Mouse (Mus musculus) hindbrain, postnatal 0 days (tissue): ENCODE results near the gene Smc6. TPM values are rescaled to one million over a fixed set of nuclear protein-coding genes. Genes with fewer than 3 reads are reported as not detected.

Experiments
- ATAC-seq: fragments of 200-750 bp; cut with Nextera tagmentation; 2 replicates; pipeline ENCODE4 v1.8.0; 2017; ENCODE audit warnings: mild to moderate bottlenecking, moderate TSS enrichment, moderate library complexity
- DNase-seq: peaks from one replicate; pipeline ENCODE4 v3.0.0-alpha.2; 2015; ENCODE audit warnings: low spot score
- H3K27ac ChIP-seq: fragments of 300-500 bp; sonication (generic); 2 replicates; pipeline ENCODE4 v1.5.1; 2014; ENCODE audit warnings: mild to moderate bottlenecking
- H3K27me3 ChIP-seq: fragments of 300-500 bp; sonication (generic); 2 replicates; pipeline ENCODE4 v1.6.1; 2014; ENCODE audit warnings: low read length, mixed read lengths; ENCODE audit not compliant: insufficient read depth
- H3K36me3 ChIP-seq: fragments of 300-500 bp; sonication (generic); 2 replicates; pipeline ENCODE4 v1.6.1; 2014; ENCODE audit warnings: low read length, mixed read lengths; ENCODE audit not compliant: insufficient read depth
- H3K4me1 ChIP-seq: fragments of 300-500 bp; sonication (generic); 2 replicates; pipeline ENCODE4 v1.6.1; 2014; ENCODE audit warnings: antibody characterized with exemption, low read length, mixed read lengths; ENCODE audit not compliant: insufficient read depth
- H3K4me2 ChIP-seq: fragments of 300-500 bp; sonication (generic); 2 replicates; pipeline ENCODE4 v1.6.1; 2014; ENCODE audit warnings: low read depth, mild to moderate bottlenecking, low read length, moderate library complexity, mixed read lengths
- H3K4me3 ChIP-seq: fragments of 300-500 bp; sonication (generic); 2 replicates; pipeline ENCODE4 v1.5.1; 2014; ENCODE audit warnings: low read length
- H3K9ac ChIP-seq: fragments of 300-500 bp; sonication (generic); replicated peaks from 2 replicates; pipeline ENCODE4 v1.6.1; 2014; ENCODE audit warnings: mild to moderate bottlenecking, low read length, moderate library complexity, mixed read lengths
- H3K9me3 ChIP-seq: fragments of 300-500 bp; sonication (generic); 2 replicates; pipeline ENCODE4 v1.6.1; 2016; ENCODE audit warnings: low read length, mixed read lengths
- CTCF ChIP-seq: IDR thresholded peaks from 2 replicates; pipeline ENCODE4 v1.5.1; 2016; ENCODE audit warnings: antibody characterized with exemption, control low read depth, low read depth
- WGBS: fragments of 180-500 bp; shearing (Covaris S2); extraction: QIAGEN DNeasy Blood & Tissue Kit; methylation state at CpG from one replicate; pipeline ENCODE4 v1.1.7; 2014; 5-methylcytosine and 5-hydroxymethylcytosine counted together
- polyA plus RNA-seq: library from polyadenylated mRNA; unstranded; fragments of >200 nt; fragmentation: Nextera tagmentation; extraction: Ambion mirVana; gene quantifications from 2 replicates; pipeline ENCODE4 v1.2.1, GENCODE M21; 2015
- total RNA-seq: library from RNA; depleted of rRNA; stranded (reverse); fragments of >200 nt; gene quantifications from 2 replicates; pipeline ENCODE4 v1.2.3, GENCODE M21; 2014

Gene Smc6
- total and polyA plus RNA-seq, 2 experiments from 2014 or later: 22.1 to 115 TPM

DNA sequence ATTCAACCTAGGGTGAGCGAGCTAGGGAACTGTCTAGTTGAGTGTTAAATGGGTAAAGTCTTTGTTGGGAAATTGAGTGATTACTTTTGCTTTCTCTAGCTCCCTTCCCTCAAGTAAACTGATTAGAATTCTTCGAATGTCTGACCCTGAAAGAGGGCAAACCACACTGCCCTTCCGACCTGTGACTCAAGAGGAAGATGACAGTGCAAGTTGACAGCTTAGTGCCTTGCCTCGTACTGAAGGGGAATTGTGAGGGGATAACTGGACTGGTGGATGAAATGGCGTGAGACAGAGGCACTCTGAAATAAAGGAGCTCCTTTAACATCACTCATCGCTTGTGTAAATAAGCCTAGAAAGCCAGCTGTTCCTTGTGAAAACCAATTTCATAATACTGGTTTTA, 52.0 kb downstream of the Smc6 start:
- ATAC-seq: no peak
- no peak overlapping the region for H3K4me2 ChIP-seq
- WGBS: 68% methylated on average over 6 of the region's 6 CpGs

DNA sequence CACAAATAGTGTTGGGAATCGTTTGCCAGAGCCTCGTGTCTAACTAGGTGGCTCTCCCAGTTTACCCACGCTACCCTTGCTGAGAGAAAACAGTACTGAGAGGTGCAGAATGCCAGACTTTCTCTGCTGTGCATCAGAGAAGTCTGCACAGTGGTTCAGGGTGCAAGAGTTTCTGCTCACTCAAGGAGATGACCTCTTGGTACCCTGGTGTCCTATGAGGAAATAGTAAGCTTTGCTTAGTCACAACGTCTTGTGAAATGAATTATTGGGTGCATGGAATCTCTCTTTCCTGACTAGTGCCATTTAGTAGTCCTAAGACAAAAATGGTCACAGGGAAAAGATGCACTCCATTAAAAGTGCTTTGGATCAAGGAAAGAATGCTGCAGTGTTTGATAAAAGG, 58.8 kb downstream of the Smc6 start:
- ATAC-seq (no peak), DNase-seq (no peak)
- no peaks in the 10 kb centered on the region for H3K36me3 ChIP-seq
- WGBS: 53% methylated on average over 4 of the region's 4 CpGs
- no peak overlapping the region for H3K4me2 ChIP-seq
- H3K4me1 ChIP-seq: no peaks in the 10 kb centered on the region
- H3K4me3 ChIP-seq: no peak overlapping the region
- no peak overlapping the region for H3K27ac ChIP-seq
- no peak overlapping the region for H3K9ac ChIP-seq
- no peak for TF ChIP-seq CTCF
- no peaks in the 10 kb centered on the region for H3K9me3 ChIP-seq
- no peaks in the 10 kb centered on the region for H3K27me3 ChIP-seq

More for the DNA sequence above, 52.0 kb downstream of the Smc6 start:
- no peaks in the 10 kb centered on the region for H3K4me1 ChIP-seq
- no peaks in the 10 kb centered on the region for H3K9me3 ChIP-seq
- no peak for DNase-seq
- no peak overlapping the region for H3K9ac ChIP-seq
- no peaks in the 10 kb centered on the region for H3K27me3 ChIP-seq
- H3K27ac ChIP-seq: no peak overlapping the region
- no peak for TF ChIP-seq CTCF
- H3K36me3 ChIP-seq: peaks cover 16% of the 10 kb centered on the region; the same call in 1 of the 2 replicates
- no peak overlapping the region for H3K4me3 ChIP-seq

DNA sequence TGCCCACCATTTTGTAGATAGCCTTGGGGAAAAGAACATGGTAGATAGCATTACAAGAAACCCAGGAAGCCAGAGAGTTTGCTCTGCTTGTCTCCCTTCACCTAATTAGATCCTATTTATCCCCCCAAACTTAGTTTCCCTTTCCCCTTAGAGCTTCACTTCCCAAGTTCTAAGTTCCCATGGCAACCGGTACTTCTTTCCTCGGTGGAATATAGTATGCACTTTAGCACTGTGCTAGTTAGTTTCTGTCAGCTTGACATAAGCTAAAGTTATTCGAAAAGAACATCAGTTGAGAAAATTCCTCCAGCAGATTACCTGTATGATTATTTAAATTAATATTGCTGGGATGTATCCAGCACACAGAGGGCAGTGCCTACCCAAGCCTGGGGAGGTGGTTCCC, 60.8 kb downstream of the Smc6 start:
- no peak for ATAC-seq

DNA sequence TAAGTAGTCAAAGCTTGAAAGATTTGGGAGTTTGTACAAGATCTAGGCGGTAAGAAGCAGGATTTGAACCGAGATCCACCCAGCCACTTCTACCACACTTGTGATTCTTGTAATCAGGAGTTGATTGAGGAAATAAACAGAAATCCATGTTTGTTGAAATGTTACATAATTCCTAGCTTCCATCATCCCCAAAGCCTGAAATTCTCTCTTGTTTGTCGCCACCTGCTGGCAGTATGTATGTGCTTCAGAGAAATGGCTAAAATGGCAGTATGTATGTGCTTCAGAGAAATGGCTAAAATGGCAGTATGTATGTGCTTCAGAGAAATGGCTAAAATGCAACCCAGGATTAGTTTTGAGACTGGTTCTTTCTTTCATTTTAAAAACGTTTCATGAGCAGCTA, 71.2 kb downstream of the Smc6 start:
- Histone ChIP-seq H3K27me3 (no peaks in the 10 kb centered on the region), H3K9ac (no peak overlapping the region), H3K4me2 (no peak overlapping the region), H3K36me3 (no peaks in the 10 kb centered on the region), H3K4me3 (no peak overlapping the region), H3K4me1 (no peaks in the 10 kb centered on the region), H3K9me3 (no peaks in the 10 kb centered on the region), H3K27ac (no peak overlapping the region)
- 39% methylated on average over 4 of the region's 4 CpGs for WGBS
- TF ChIP-seq CTCF: peak; percentile 73
- DNase-seq (peak; percentile 56), ATAC-seq (no peak)

More for the DNA sequence above, 60.8 kb downstream of the Smc6 start:
- no peaks in the 10 kb centered on the region for H3K36me3 ChIP-seq
- H3K9ac ChIP-seq: no peak overlapping the region
- no peak for TF ChIP-seq CTCF
- H3K4me2 ChIP-seq: no peak overlapping the region
- 69% methylated on average over 3 of the region's 3 CpGs for WGBS
- H3K9me3 ChIP-seq: no peaks in the 10 kb centered on the region
- H3K4me3 ChIP-seq: no peak overlapping the region
- peak; percentile 8 for DNase-seq
- H3K4me1 ChIP-seq: no peaks in the 10 kb centered on the region
- no peak overlapping the region for H3K27ac ChIP-seq
- no peaks in the 10 kb centered on the region for H3K27me3 ChIP-seq

DNA sequence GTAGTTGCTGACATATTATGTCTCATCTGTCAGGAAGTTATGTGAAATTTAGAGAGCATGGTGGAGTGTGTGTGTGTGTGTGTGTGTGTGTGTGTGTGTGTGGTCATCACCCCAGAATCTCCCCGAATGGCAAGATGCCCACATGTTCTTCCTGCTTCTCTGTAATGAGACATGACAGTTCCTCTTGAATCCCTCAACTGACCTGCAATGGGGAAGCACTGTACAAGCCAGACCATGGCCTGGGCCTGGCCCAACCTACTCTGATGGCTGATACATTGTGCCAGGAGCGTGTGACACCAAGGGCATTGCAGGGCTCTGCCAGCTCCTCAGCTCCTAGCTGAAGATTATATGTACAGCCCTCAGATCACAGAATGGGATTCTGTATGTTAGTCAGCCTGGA, 72.6 kb downstream of the Smc6 start:
- no peak overlapping the region for H3K9ac ChIP-seq
- ATAC-seq: no peak

DNA sequence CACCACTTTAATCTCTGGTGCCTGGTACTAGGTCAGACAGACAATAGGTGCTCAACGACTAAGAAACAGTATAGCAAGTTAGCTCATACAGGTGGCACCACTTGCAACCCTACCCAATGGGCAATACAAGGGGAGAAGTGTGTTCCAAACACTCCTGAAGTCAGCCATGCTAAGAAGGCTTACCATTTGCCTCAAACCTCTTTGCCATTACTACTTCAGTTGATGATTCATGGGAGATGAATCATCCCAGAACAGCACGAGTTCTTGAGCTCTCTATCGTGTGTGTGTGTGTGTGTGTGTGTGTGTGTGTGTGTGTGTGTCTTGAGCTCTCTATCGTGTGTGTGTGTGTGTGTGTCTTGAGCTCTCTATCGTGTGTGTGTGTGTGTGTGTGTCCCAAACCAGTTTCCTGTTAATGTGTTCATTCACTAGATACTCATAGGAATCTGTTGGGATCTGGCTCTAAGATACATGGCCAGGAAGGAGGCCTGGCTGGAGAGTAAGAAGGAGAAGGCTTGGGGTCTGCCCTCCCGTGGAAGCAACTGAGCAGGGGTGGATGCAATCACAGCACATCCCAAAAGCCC, 76.4 kb downstream of the Smc6 start:
- Histone ChIP-seq H3K27me3 (no peaks in the 10 kb centered on the region), H3K9me3 (no peaks in the 10 kb centered on the region), H3K4me1 (no peaks in the 10 kb centered on the region), H3K9ac (no peak overlapping the region), H3K4me3 (no peak overlapping the region), H3K36me3 (no peaks in the 10 kb centered on the region), H3K27ac (no peak overlapping the region), H3K4me2 (no peak overlapping the region)
- TF ChIP-seq CTCF: no peak
- DNase-seq (no peak), ATAC-seq (no peak)
- WGBS: 82% methylated on average over 6 of the region's 6 CpGs

More for the DNA sequence above, 72.6 kb downstream of the Smc6 start:
- Histone ChIP-seq H3K4me3 (no peak overlapping the region), H3K27ac (no peak overlapping the region), H3K4me1 (no peaks in the 10 kb centered on the region), H3K36me3 (no peaks in the 10 kb centered on the region), H3K27me3 (no peaks in the 10 kb centered on the region), H3K9me3 (no peaks in the 10 kb centered on the region), H3K4me2 (no peak overlapping the region)
- 85% methylated on average over 2 of the region's 2 CpGs for WGBS
- no peak for TF ChIP-seq CTCF
- no peak for DNase-seq

DNA sequence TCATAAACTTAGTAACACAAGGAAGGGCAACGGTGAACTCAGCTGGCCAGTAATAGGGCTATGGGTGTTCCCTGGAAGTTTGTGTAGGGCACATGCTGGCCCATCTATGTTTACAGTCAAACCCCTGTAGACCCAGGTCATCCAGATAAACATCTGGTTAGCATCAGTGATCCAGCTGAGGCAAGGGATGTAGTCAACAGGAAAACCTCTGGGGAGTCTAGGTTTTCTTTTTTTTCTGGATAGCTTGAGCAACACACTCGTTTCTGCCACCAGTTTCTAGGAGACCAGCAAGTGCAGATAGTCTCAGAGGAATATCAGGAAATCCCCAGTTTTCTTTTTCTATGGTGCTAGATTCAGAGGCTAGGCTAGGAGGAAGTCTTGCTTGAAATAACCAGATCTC, 80.3 kb downstream of the Smc6 start:
- no peak for TF ChIP-seq CTCF
- no peak overlapping the region for H3K4me3 ChIP-seq
- no peak for DNase-seq
- H3K4me1 ChIP-seq: no peaks in the 10 kb centered on the region
- WGBS: 79% methylated on average over 2 of the region's 2 CpGs
- H3K27me3 ChIP-seq: no peaks in the 10 kb centered on the region
- H3K27ac ChIP-seq: no peak overlapping the region
- H3K36me3 ChIP-seq: no peaks in the 10 kb centered on the region
- H3K4me2 ChIP-seq: no peak overlapping the region
- no peak overlapping the region for H3K9ac ChIP-seq
- no peaks in the 10 kb centered on the region for H3K9me3 ChIP-seq
- no peak for ATAC-seq
